ENCODE assay signal across 8 mouse cellular contexts in genomic region chr11:97575638-97576037, GRCm38 (mm10). TPM values are rescaled to one million over a fixed set of nuclear protein-coding genes. Genes with fewer than 3 reads are reported as not detected.
DNase-seq lines count a peak whose midpoint lies in the region; ATAC-seq and TF ChIP-seq lines count a peak whose summit lies in the region.

No protein-coding gene starts in this region.

- TF ChIP-seq EP300 in stomach, postnatal 0 days (optimal IDR thresholded peaks at IDR 0.05) = no peak

- peak overlapping the region; percentile 76 for H3K4me3 ChIP-seq in embryonic facial prominence, embryonic 10.5 days
- H3K4me3 ChIP-seq in heart, embryonic 12.5 days = peak overlapping the region; percentile 72
- peak overlapping the region; percentile 69 for H3K4me3 ChIP-seq in kidney, embryonic 15.5 days (replicated peaks)
- H3K4me3 ChIP-seq in liver, embryonic 12.5 days = peak overlapping the region; percentile 61
- H3K4me3 ChIP-seq in stomach, postnatal 0 days (ENCODE audit: low read depth, low read length) = peak overlapping the region; percentile 58

- H3K9ac ChIP-seq in heart, embryonic 12.5 days = peak overlapping the region; percentile 74
- peak overlapping the region; percentile 59 for H3K9ac ChIP-seq in kidney, embryonic 15.5 days
- peak overlapping the region; percentile 41; the same call in 1 of the 2 replicates for H3K9ac ChIP-seq in liver, embryonic 12.5 days
- peak overlapping the region; percentile 60; the same call in 1 of the 2 replicates for H3K9ac ChIP-seq in stomach, postnatal 0 days (ENCODE audit: low read length)

- TF ChIP-seq CTCF in stomach, postnatal 0 days (IDR thresholded peaks at IDR 0.05; ENCODE audit: low read depth) = peak; percentile 91

- H3K4me2 ChIP-seq in heart, embryonic 12.5 days = peak overlapping the region; percentile 99
- H3K4me2 ChIP-seq in kidney, embryonic 15.5 days = peak overlapping the region; percentile 99
- peak overlapping the region; percentile 93 for H3K4me2 ChIP-seq in liver, embryonic 12.5 days
- H3K4me2 ChIP-seq in stomach, postnatal 0 days (replicated peaks; ENCODE audit: low read depth) = peak overlapping the region; percentile 96

- H3K9me3 ChIP-seq in embryonic facial prominence, embryonic 10.5 days = no peaks in the 10 kb centered on the region
- H3K9me3 ChIP-seq in heart, embryonic 12.5 days (replicated peaks) = no peaks in the 10 kb centered on the region
- H3K9me3 ChIP-seq in kidney, embryonic 15.5 days (replicated peaks) = no peaks in the 10 kb centered on the region
- no peaks in the 10 kb centered on the region for H3K9me3 ChIP-seq in liver, embryonic 12.5 days (replicated peaks)
- no peaks in the 10 kb centered on the region for H3K9me3 ChIP-seq in stomach, postnatal 0 days (ENCODE audit: control insufficient read depth, low read length)

- peak; percentile 34; the same call in 1 of the 2 replicates for ATAC-seq in heart, embryonic 12.5 days (ENCODE audit: insufficient number of reproducible peaks, low FRiP score)
- no peak; the same call in 1 of the 2 replicates for ATAC-seq in kidney, embryonic 15.5 days (replicated peaks; ENCODE audit: low FRiP score)
- ATAC-seq in liver, embryonic 12.5 days = peak; percentile 40; the same call in 1 of the 2 replicates
- ATAC-seq in stomach, postnatal 0 days (ENCODE audit: low FRiP score, low TSS enrichment) = peak; percentile 78

- H3K4me1 ChIP-seq in embryonic facial prominence, embryonic 10.5 days = peaks cover 79% of the 10 kb centered on the region
- peaks cover 23% of the 10 kb centered on the region for H3K4me1 ChIP-seq in heart, embryonic 12.5 days (replicated peaks)
- H3K4me1 ChIP-seq in kidney, embryonic 15.5 days = peaks cover 49% of the 10 kb centered on the region
- H3K4me1 ChIP-seq in liver, embryonic 12.5 days = peaks cover 20% of the 10 kb centered on the region
- H3K4me1 ChIP-seq in stomach, postnatal 0 days (replicated peaks; ENCODE audit: control insufficient read depth, insufficient read depth) = no peaks in the 10 kb centered on the region

- H3K27me3 ChIP-seq in embryonic facial prominence, embryonic 10.5 days (replicated peaks; ENCODE audit: low read depth, poor library complexity, severe bottlenecking) = peaks cover 99% of the 10 kb centered on the region
- H3K27me3 ChIP-seq in heart, embryonic 12.5 days (replicated peaks) = peaks cover 98% of the 10 kb centered on the region
- H3K27me3 ChIP-seq in kidney, embryonic 15.5 days = peaks cover 88% of the 10 kb centered on the region
- peaks cover 100% of the 10 kb centered on the region for H3K27me3 ChIP-seq in liver, embryonic 12.5 days (replicated peaks)
- H3K27me3 ChIP-seq in stomach, postnatal 0 days (ENCODE audit: control insufficient read depth, insufficient read depth, low read length) = peaks cover 3% of the 10 kb centered on the region; the same call in 1 of the 2 replicates

- H3K36me3 ChIP-seq in embryonic facial prominence, embryonic 10.5 days (replicated peaks) = no peaks in the 10 kb centered on the region
- H3K36me3 ChIP-seq in heart, embryonic 12.5 days = no peaks in the 10 kb centered on the region
- no peaks in the 10 kb centered on the region for H3K36me3 ChIP-seq in kidney, embryonic 15.5 days
- H3K36me3 ChIP-seq in liver, embryonic 12.5 days = no peaks in the 10 kb centered on the region
- H3K36me3 ChIP-seq in stomach, postnatal 0 days (ENCODE audit: control insufficient read depth, insufficient read depth, low read length) = no peaks in the 10 kb centered on the region

- 2% methylated on average over 18 of the region's 18 CpGs for WGBS in embryonic facial prominence, embryonic 10.5 days
- under 1% methylated on average over 18 of the region's 18 CpGs for WGBS in heart, embryonic 12.5 days
- whole genome bisulfite sequencing in kidney, embryonic 15.5 days = under 1% methylated on average over 16 of the region's 18 CpGs
- WGBS in liver, embryonic 12.5 days (ENCODE audit: insufficient replicate concordance) = 2% methylated on average over 18 of the region's 18 CpGs
- 3% methylated on average over 15 of the region's 18 CpGs for WGBS in stomach, postnatal 0 days

- peak overlapping the region; percentile 87 for H3K27ac ChIP-seq in embryonic facial prominence, embryonic 10.5 days (replicated peaks)
- H3K27ac ChIP-seq in heart, embryonic 12.5 days (ENCODE audit: poor library complexity, severe bottlenecking) = no peak overlapping the region
- H3K27ac ChIP-seq in kidney, embryonic 15.5 days = peak overlapping the region; percentile 69
- H3K27ac ChIP-seq in liver, embryonic 12.5 days = no peak overlapping the region
- H3K27ac ChIP-seq in stomach, postnatal 0 days (replicated peaks) = 0 out of 2 replicates have a peak overlapping the region, but pooled peaks have one; percentile 13

- peak; percentile 22 to 57 for DNase-seq in urinary bladder, adult 18-20 months (ENCODE audit: low spot score in 2 of 2)
- no peak for DNase-seq in urinary bladder, postnatal 10 days (ENCODE audit: low spot score)
- peak; percentile 92 for DNase-seq in embryonic facial prominence, embryonic 10.5 days (ENCODE audit: low spot score)
- DNase-seq in natural killer cell, adult 2 months (ENCODE audit: low spot score in 2 of 2) = peak; percentile 38 to 72
- DNase-seq in stomach, postnatal 0 days (ENCODE audit: low spot score) = peak; percentile 88

RNA-seq across cellular contexts. Expression of gene Srcin1, which starts 0.3 kb away (rescaled TPM):
- 0.72 and 0.80 TPM in 2 replicates for polyA plus RNA-seq in embryonic facial prominence, embryonic 10.5 days (2016; fragmentation: Nextera tagmentation; extraction: Ambion mirVana)
- polyA plus RNA-seq in heart, embryonic 12.5 days (2016; fragmentation: Nextera tagmentation; extraction: Ambion mirVana) = 0.09 TPM in 1 of 2 replicates, not detected in the other
- 0.83 and 0.85 TPM in 2 replicates for polyA plus RNA-seq in kidney, embryonic 15.5 days (2015; fragmentation: Nextera tagmentation; extraction: Ambion mirVana)
- 0.01 and 0.10 TPM in 2 replicates for polyA plus RNA-seq in liver, embryonic 12.5 days (2016; fragmentation: Nextera tagmentation; extraction: Ambion mirVana)
- 0.49 and 0.50 TPM in 2 replicates for polyA plus RNA-seq in stomach, postnatal 0 days (2015; fragmentation: Nextera tagmentation; extraction: Ambion mirVana)

RNA-seq across cellular contexts. Expression of gene Epop, which starts 53.9 kb away (rescaled TPM):
- polyA plus RNA-seq in embryonic facial prominence, embryonic 10.5 days (2016; fragmentation: Nextera tagmentation; extraction: Ambion mirVana) = 13.0 and 14.4 TPM in 2 replicates
- polyA plus RNA-seq in heart, embryonic 12.5 days (2016; fragmentation: Nextera tagmentation; extraction: Ambion mirVana) = 2.0 and 2.5 TPM in 2 replicates
- 4.3 and 5.1 TPM in 2 replicates for polyA plus RNA-seq in kidney, embryonic 15.5 days (2015; fragmentation: Nextera tagmentation; extraction: Ambion mirVana)
- 3.6 and 4.1 TPM in 2 replicates for polyA plus RNA-seq in liver, embryonic 12.5 days (2016; fragmentation: Nextera tagmentation; extraction: Ambion mirVana)
- 9.7 and 10.8 TPM in 2 replicates for polyA plus RNA-seq in stomach, postnatal 0 days (2015; fragmentation: Nextera tagmentation; extraction: Ambion mirVana)

Comparison
In these comparisons a context has a peak if more than half of its experiments do, and no peak if none do; other contexts are left out.
1. H3K27ac ChIP-seq: peak in embryonic facial prominence, embryonic 10.5 days (single experiment), kidney, embryonic 15.5 days (single experiment) and stomach, postnatal 0 days (single experiment); none in heart, embryonic 12.5 days (single experiment) and liver, embryonic 12.5 days (single experiment).
2. Peak in every context shown above with its lines, with median percentiles within 50 percentile points of each other: H3K4me3 ChIP-seq, H3K4me2 ChIP-seq and H3K9ac ChIP-seq.